Mouse (Mus musculus) large intestine, adult 2 months (tissue): ENCODE measurements around the gene Tubb4b. TPM values are rescaled to one million over a fixed set of nuclear protein-coding genes. Genes with fewer than 3 reads are reported as not detected.
A peak's percentile ranks its signal among the peaks of the same experiment; 100 is the strongest.
"Not testable (repeated sequence)": the region's sequence is repeated elsewhere in the genome, so short reads cannot be mapped to it uniquely, and the experiment has no call there.

ENCODE experiments used
- DNase-seq: peaks from one replicate; pipeline ENCODE4 v3.0.0-alpha.2; 2012; ENCODE audit warnings: low read depth, low spot score
- WGBS: fragments of 180-500 bp; shearing (Covaris S2); methylation state at CpG from one replicate; pipeline ENCODE4 v1.1.7; 2018; 5-methylcytosine and 5-hydroxymethylcytosine counted together
- polyA plus RNA-seq: library from polyadenylated mRNA; depleted of rRNA; stranded (reverse); fragments of >200 nt; gene quantifications from 2 replicates; pipeline ENCODE4 v1.2.3, GENCODE M21; 2012; rRNA removed

Tubb4b gene
- polyA plus RNA-seq, result 937 and 978 TPM in 2 replicates

DNA sequence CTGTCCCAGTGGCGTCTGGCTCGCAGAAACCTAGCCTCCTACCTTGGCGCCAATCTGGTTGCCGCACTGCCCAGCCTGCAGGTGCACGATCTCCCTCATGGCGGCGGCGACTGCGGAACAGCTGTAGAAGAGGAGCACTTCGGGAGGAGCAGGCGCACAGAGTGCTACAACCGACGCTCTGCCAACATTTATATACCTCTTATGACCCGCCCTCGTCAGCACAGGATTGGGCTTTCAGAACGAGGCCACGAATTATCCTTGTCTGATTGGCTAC lies at the start of gene Tubb4b:
Gene Tubb4b, minus strand, starts transcription at position 211 of the 274 bp plus-strand sequence.
- DNase-seq, result no peak
- WGBS, result under 1% methylated on average over 17 of the region's 17 CpGs

DNA sequence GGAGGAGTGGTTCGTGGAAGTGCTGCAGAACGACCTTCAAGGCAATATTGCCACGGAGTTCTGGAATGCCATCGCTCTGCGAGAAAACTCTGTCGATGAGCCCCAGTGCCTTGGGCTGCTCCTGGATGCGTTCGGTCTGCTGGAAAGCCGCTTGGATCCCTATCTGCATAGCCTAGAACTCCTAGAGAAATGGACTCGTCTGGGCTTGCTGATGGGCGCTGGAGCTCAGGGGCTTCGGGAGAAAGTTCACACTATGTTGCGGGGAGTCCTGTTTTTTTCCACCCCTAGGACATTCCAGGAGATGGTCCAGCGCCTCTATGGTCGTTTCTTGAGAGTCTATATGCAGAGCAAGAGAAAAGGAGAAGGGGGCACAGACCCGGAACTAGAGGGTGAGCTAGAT lies 48.5 kb upstream of the Tubb4b start:
- no peak for DNase-seq
- WGBS, result 24% methylated on average over 16 of the region's 16 CpGs

DNA sequence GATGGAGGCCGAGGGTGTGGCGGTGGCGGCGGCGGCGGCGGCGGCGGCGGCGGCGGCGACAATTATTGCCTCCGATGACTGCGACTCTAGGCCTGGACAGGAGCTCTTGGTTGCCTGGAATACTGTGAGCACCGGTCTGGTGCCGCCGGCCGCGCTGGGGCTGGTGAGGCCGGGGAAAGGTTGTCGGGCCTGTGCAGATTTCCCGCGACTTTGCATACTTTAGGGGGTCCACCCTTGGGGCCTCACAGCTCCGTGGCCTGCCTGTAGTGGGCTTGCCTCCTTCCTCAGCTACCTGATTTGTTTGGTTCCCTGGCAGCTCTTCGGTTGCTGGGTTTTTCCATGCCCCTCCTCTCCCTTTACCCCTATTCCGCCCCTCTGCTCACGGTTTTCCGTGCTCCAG lies 48.0 kb upstream of the Tubb4b start:
- WGBS, result 1% methylated on average over 29 of the region's 29 CpGs
- no peak for DNase-seq

DNA sequence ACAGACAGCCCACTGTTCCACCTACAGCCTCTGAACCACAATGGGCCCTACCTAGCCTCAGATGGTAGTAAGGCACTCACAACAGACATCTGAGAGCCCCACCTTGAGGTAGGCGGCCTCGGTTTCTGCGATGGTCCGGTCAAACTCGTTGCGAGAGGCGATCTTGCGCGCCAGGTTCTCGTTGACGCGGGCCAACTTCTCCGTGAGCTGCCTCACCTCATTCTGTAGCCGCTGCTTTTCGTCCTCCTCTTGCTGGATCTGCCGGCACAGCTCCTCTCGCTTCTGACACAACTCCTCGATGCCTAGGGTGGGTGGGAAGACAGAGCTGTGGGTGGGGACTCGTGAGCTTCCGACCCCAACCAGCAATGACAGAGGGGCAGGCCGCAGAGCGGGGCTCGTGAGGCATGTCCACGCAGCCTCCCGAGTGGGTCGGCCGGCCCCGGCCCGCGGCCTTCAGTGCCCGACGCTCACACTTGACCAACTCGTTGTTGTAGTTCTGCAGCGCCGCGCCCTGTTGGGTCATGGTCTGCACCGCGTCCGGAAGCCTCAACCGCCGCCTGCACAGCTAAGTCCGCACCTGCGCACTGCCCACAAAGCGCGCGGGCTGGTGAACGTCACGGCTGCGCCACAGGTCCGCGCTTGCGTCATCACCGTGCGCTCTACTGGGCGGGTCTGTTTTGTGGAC lies 47.5 kb upstream of the Tubb4b start, which contains the start of the genes Ssna1 and Anapc2:
Gene Ssna1, minus strand, starts transcription at position 612 of the 685 bp plus-strand sequence.
Gene Anapc2, plus strand, starts transcription at position 652 of the 685 bp plus-strand sequence.
- under 1% methylated on average over 55 of the region's 55 CpGs for WGBS
- DNase-seq, result peak; percentile 82

DNA sequence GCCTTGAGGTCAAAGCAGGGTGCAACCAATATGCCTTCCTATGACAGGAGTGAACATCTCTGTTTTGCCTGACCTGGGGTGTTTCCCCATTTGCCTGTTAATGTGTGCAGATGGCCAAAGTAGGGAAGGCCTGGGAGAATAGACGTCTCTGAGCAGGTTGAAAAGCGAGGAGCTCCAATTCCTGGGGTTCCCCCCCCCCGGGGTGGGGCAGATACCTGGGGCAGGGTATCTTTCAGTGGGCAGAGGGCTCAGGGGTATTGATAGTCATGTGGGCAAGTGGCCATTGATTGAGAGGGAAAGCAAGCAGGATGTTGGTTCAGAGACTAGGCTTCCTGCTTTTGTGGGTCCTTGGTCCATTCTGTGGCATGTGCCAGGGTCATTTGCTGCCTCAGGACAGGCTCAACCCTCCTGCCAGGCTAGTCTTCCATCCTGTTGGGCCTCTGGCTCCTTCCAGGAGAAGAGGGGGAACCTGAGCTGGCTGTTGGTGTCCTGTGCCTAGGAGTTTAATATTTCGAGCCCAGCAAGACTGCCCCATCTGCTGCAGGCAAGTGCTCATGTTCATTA lies 43.3 kb upstream of the Tubb4b start:
- WGBS, result 40% methylated on average over 4 of the region's 4 CpGs
- DNase-seq, result no peak

DNA sequence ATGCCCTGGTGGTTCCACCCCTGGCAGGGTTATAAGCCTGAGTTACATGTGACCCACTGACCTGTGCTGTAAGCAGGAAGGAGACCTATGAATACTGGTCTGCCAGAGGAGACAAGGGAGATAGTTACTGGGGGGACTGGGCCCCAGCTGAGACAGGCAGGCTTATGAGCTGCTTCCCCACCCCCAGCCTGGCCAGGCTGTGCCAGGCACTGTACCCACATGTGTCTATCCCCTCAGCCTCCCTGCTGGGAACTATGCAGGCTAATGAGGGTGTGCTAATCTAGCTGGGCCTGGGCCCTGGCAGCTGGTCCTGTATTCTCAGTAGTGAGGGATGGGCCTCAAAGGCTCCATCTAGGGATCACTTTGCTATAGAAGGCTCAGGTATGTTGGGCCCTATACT lies 42.7 kb upstream of the Tubb4b start:
- DNase-seq, result no peak

DNA sequence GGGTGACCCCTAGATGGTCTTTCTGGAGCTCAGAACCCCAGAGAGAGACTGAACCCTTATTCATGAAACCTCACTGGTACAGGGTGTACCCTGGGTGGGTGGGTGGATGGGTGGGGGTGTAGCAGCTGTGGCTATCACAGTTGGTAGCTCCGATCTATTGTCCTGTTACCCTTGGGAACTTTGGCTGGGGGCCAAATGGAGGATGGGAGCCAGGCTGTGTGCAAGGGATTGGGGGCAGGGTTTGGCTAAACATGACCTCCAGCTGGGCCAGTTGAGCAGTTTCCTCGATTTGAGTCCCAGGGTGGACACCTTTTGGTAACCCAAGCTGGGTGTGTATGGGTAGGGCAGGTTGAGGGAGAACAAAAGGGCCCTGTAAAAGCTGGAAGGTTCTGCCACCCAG lies 42.2 kb upstream of the Tubb4b start:
- DNase-seq, result peak; percentile 76
- 15% methylated on average over 2 of the region's 2 CpGs for WGBS

DNA sequence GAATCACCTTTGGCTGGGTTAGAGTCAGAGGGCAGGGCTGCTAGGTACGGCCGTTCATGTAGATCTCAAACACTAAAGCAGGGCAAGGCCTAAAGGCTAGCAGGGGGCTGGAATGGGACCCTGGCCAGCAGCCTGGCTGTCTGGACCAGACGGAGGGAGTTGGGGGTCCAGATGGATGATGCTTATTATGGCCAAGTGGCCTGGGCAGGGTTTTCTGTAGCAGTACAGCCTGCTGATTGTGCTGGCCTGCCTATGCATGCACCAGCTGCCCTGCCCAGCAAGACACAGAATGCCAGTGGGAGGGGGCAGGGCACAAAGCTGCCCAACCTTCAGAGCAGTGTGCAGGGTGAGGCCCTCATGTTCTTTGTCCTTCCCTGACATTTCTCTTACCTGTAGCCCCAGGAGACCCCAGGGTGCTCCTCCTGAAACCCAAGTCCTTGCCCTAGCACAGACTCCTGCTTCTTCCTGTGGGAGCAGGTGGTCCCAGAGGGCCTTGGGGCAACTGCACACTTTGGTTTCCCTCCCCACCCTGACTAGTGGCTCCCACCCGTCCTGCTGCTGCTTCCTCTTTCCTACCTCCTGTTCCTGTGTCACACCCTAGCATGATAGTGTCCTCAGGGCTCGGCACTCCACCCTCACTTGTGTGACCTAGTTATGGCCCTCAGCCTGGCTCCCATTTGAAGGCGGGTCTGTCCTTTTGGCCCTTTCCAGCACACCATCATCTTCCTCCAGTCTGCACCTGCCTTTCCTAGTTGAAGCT lies 41.6 kb upstream of the Tubb4b start:
- WGBS, result 31% methylated on average over 6 of the region's 6 CpGs
- DNase-seq, result peak; percentile 81

DNA sequence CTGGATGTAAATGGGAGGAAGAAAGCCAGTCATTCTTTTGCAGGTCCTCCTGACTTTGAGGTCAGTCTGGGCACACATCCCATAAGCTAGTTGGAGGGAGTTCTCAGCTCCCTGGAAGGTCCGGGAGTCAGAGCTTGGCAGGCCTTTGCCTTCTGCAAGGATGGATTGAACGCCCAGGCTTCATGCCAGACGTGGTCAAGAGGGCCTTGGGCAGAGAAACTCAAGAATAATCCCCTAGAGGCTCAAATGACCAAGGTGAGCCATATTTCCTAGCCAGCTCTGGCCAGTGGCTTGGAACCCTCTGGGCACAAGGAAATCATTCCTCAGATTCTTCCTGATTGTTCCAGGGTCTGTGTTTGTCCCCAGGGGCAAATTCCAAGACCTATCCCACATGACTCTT lies 40.3 kb upstream of the Tubb4b start:
- DNase-seq, result no peak
- 25% methylated on average over 3 of the region's 3 CpGs for WGBS

DNA sequence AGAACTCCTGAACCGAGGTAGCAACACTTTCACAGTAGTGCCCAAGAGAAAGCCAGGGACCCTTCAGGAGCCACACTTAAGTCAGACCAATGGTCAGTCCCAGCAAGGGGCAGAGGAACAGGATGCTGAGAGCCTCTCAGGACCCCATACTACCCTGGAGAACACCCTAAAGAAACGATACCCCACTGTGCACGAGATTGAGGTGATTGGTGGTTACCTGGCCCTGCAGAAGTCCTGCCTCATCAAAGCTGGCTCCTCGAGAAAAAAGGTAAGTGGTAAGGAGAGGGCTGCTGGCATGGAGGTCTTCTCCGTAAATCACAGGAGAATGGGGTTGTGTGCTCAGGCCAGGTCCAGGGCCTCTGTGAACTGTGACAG lies 39.8 kb upstream of the Tubb4b start:
- 33% methylated on average over 5 of the region's 5 CpGs for WGBS
- DNase-seq, result no peak

DNA sequence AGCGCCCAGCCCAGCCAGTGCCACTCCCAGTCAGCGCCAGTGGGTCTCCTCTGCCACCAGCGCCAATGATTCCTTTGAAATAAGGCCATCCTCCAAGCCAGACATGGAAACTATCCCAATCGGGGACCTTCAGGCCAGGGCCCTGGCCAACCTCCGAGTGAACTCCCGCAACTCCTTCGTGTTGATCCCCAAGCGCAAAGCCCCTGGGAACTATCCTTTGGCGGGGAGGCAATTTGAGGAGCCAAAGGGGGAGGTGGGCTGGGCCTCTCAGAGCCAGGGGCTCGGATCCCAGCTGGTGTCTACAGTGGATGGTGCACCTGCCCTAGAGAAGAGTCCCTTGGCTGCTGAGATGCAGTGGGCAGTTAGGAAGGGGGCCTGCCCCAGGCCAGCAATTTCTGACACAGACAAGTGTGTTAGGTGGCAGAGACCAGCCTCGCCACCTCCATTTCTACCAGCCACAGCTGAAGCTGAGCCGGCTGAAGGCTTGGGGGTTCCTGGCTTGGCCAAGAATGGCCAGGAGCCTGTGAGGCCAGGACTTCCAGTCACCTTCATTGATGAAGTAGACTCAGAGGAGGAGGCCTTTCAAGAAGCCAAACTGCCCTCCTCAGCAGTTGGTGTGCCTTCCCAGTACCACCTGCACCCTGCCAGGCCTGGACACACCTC lies 39.3 kb upstream of the Tubb4b start:
- DNase-seq, result no peak
- 13% methylated on average over 12 of the region's 12 CpGs for WGBS

DNA sequence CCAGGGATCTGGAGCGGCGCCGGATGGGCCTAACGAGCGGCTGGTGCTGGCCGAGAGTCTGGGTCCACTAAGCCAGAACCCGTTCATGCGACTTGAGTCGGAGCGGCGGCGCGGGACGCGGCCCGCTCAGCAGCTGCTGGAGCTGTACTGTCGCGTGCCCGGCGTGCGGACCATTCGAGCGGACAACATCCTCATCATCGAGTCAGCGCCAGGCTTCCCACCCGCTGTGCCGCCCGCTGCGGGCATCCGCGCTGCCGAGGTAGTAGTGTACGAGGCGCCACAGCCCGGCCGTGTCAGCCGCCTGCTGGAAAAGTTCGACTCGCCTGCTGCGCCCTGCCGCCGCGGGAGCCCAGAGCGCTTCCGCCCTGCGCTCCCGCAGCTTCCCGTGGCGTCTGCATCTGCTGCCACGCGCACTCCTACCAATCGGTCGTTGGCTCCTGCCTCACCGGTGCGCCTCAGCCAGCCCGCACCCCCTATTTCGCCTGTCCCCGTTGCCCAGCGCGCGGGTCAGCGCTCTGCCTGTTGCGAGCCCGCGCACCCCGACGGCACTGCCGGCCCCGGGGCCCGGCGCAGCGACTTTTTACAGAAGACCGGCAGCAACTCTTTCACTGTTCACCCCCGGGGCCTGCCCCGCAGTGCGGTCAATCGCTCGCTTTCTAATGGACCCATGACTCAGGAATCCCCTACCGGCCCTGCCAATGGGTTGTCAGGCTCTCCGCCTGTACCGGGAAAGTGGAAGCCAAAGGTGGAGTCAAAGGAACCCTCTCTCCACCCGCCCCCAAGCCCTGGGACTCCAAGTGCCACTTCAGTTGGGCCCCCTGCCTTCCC lies 38.5 kb upstream of the Tubb4b start:
- under 1% methylated on average over 82 of the region's 82 CpGs for WGBS
- DNase-seq, result no peak

DNA sequence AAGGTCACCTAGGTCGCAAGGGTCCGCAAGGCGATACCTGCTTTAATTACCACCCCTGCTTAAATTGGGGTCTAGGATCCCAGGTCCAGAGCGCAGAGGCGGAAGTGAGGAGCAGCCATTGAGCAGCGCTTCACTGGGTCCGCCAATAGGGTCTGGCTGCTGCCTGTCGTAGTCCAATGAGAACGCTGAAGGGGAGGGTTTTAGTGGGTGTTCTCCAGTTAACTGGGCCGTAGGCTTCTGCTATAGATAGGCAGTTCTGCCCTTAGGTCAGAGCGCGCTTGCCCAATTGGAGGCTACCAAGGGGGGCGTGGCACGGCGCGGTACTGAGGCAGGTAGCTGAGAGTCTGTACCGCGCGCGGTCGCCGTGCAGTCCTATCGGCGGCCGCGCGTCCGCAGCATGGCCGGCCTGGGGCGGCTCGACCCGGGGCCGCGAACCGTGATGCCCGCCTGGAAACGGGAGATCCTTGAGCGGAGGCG lies 37.8 kb upstream of the Tubb4b start, which contains the start of gene Tprn:
Gene Tprn, plus strand, starts transcription at position 328 of the 477 bp plus-strand sequence.
- peak; percentile 94 for DNase-seq
- WGBS, result under 1% methylated on average over 39 of the region's 39 CpGs

DNA sequence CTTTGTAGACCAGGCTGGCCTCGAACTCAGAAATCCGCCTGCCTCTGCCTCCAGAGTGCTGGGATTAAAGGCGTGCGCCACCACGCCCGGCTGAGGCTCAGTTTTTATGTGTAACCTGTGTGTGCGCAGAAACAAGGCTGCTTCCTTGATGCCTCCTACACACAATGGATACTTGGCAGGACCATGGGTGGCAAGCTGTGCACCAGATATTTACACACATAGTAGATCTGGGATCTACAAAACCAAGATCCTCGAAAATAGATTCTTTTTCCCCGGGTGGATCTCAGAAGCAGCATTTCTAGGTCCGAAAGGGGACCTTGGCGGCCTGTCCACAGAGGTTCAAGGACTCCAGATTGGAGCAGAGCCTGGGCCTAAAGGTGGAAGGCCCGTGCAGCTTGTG lies 37.4 kb upstream of the Tubb4b start:
- 31% methylated on average over 12 of the region's 12 CpGs for WGBS
- DNase-seq, result no peak

DNA sequence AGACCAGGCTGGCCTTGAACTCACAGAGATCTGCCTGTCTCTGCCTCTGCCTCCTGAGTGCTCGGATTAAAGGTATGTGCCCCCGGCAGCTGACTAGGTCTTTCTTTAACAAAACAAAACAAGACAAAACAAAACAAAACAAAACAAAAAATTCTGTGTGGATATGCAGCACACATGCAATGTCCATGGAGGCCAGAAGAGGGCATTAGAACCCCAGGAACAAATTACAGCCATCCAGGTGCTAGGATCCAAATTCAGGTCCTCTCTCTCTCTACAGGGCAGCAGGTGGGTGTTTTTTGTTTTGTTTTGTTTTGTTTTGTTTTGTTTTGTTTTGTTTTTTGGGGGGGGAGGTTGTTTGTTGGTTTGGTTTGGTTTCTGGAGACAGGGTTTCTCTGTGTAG lies 34.4 kb upstream of the Tubb4b start:
- no peak for DNase-seq
- 58% methylated on average over 2 of the region's 2 CpGs for WGBS

DNA sequence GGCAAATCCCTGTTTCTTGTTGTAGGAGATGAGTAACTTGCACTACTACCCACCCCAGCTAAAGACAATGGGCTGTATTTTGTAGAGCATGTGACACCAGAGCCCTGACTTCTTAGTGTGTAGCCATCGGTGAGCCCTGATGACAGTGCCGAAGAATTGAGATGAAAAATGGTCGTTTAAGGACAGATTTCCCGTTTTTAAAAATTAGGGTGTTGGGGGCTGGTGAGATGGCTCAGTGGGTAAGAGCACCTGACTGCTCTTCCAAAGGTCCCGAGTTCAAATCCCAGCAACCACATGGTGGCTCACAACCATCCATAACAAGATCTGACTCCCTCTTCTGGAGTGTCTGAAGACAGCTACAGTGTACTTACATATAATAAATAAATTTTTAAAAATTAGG lies 32.7 kb upstream of the Tubb4b start:
- WGBS, result 78% methylated on average over 5 of the region's 5 CpGs
- DNase-seq, result not testable (repeated sequence)

DNA sequence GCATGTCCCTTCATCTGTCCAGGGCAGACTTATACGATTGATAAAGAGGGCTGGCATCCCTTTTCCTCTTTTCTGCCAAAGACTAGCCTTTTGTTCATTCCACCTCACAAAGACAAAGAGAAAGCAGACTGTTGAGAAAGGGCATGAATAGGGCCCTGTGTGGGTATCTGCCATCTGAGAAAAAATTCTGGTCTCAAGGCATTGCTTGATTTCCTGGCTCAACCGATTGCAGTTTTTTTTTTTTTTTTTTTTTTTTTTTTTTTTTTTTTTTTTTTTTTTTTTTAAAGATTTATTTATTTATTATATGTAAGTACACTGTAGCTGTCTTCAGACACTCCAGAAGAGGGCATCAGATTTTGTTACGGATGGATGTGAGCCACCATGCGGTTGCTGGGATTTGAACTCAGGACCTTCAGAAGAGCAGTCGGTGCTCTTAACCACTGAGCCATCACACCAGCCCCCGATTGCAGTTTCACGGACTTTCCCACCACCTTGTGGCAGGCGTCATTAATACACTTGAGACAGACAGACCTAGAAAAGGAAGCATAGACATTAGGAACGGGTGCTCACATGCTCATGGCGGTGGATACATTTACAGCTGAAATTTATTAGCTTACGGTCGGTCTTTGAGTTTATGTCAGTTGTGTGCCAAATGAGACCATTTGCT lies 32.1 kb upstream of the Tubb4b start:
- 26% methylated on average over 12 of the region's 12 CpGs for WGBS
- DNase-seq, result not testable (repeated sequence)

DNA sequence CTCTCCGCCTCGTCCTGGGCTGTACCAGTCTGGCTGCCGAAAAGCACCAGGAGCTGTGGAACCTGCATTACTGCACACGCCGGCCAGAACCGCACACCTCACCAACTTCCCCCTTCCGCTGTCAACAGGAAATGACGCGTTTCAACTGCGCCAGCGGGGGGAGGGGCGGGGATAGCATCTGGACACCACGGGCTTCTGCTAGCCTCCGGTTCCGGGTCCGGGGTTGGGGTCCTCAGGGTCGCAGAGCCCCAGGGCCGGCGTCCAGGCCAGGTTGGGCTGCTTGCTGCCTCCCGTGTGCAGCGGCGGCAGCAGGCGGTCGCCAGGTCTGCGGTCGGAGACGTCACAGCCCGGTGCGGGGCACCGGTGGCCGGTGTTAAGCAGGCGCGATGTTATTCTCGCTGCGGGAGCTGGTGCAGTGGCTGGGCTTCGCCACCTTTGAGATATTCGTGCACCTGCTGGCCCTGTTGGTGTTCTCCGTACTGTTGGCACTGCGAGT lies 30.8 kb upstream of the Tubb4b start, which contains the start of gene Tmem203:
Gene Tmem203, plus strand, starts transcription at position 156 of the 496 bp plus-strand sequence.
- 1% methylated on average over 39 of the region's 39 CpGs for WGBS

DNA sequence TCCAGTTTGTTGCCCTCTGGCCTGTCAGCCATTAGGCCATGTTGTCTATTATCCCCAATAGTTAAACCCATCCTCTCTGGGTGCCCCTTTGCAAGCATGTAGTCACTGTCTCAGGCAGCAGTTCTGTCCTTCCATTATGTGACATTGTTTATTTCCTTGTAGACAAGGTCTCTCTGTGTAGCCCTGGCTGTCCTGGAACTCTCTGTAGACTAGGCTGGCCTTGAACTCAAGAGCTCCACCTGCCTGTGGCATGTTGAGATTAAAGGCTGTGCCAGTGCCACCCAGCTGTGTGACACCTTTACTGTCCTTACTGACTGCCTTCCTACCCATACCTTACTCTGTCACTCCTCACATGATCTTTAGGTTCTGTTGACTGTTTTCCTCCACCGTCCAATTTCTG lies 27.8 kb upstream of the Tubb4b start:
- WGBS, result 86% methylated on average over 1 of the region's 1 CpGs
- DNase-seq, result no peak

More for the DNA sequence above, 30.8 kb upstream of the Tubb4b start, which contains the start of gene Tmem203:
- DNase-seq, result no peak
